Mouse (Mus musculus) bone marrow macrophage, adult 2 months (primary cell): ENCODE measurements around the gene Pcyt2. TPM values are rescaled to one million over a fixed set of nuclear protein-coding genes. Genes with fewer than 3 reads are reported as not detected.

Source experiments
- H3K27ac ChIP-seq: 2 replicates; pipeline ENCODE4 v1.5.1; 2012; ENCODE audit warnings: low read depth, low read length; ENCODE audit not compliant: insufficient read depth
- H3K4me1 ChIP-seq: 2 replicates; pipeline ENCODE4 v1.6.1; 2012; ENCODE audit warnings: low read length; ENCODE audit not compliant: control insufficient read depth, insufficient read depth
- H3K4me3 ChIP-seq: 2 replicates; pipeline ENCODE4 v1.5.1; 2012; ENCODE audit warnings: mild to moderate bottlenecking, low read length, moderate library complexity; ENCODE audit not compliant: insufficient read depth
- CTCF ChIP-seq: IDR thresholded peaks from 2 replicates; pipeline ENCODE4 v1.5.1; 2012; ENCODE audit warnings: low read depth, mild to moderate bottlenecking, low read length, moderate library complexity
- POLR2A ChIP-seq: IDR thresholded peaks from 2 replicates; pipeline ENCODE4 v1.6.1; 2012; ENCODE audit warnings: mild to moderate bottlenecking, low read depth, low read length, borderline replicate concordance
- polyA plus RNA-seq: library from polyadenylated mRNA; stranded (reverse); fragments of >200 nt; gene quantifications from 2 replicates; pipeline ENCODE4 v1.2.4, GENCODE M21; 2012; ENCODE audit not compliant: missing spikeins, insufficient read depth, insufficient read length

Pcyt2 gene
- polyA plus RNA-seq, 1 experiment = 52.4 TPM

DNA sequence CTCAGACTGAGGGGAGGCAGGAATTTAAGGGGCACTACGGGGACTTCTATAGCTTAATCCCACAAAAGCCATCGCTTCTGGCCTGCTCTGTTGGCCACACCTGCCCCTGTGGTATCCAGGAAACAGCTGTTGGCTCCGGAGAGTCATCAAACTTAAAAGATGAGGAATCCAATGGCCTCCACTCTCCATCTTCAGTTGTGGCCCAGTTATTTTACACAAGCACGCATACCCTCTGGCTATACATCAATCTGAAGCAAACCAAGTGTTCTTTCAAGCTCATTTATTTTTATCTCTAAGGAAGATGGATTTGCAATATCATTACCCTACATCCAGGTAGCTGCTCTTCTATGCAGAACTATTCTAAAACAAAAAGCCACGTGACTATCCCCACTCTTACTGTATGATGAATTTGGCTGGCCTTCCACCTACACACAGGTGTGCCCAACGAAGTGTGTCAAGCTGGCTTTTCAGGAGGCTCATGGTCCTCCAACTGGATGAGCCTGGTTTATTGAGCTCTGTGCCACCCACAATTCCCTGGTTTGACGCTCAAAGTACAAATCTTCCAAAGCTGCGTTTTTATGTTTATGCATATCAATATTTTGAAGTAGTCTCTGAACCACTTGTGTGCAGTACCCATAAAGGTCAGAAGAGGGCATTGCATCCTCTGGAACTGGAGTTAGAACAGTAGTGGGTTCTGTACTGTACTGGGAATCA is 35.3 kb downstream of the Pcyt2 start:
- Histone ChIP-seq H3K4me1 (peaks cover 14% of the 10 kb centered on the region), H3K27ac (peak overlapping the region; percentile 88), H3K4me3 (peak overlapping the region; percentile 87)
- TF ChIP-seq POLR2A = no peak
- no peak for TF ChIP-seq CTCF

DNA sequence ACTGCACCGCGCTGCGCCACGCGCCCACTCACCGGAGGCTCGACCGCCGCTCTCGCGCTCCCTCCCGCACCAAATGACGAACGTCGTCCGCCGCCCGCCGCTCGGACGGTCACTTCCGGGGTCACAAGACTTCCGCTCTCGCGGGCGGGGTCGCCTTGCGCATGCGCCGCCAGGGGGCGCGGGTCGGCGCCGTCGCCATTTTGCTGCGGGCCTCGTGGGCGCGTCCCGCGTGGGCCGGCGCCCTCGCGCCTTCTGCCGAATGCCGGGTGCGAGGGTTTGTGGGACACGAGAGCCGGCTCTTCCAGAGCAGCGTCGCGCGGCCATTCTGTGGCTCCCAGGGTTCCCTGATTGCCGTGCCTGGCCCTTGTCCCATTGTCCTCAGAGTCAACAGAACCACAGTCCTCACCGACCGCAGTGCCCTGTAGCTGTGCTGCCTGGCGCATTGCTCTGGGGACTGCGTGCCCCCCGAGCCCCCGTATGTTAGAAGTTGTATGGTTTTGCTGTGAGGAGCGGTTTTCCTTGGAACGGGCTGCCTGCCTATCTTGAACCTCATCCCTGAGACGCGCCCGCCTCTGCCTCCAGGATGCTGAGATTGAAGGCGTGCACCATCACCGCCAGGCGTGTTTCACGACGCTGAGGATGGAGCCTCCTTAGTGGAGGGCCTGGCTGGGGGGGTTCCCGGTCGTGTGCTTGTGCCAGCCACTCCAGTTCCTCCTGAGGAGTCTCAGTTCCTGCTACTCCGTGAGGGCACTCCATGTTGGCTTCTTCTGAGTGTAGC is 36.1 kb downstream of the Pcyt2 start, which contains the start of gene Arhgdia:
Gene Arhgdia (minus strand): TSS at position 135 of the 778 bp plus-strand sequence.
- H3K27ac ChIP-seq = peak within 1 kb of the TSS; percentile 88
- H3K4me3 ChIP-seq = peak within 1 kb of the TSS; percentile 87
- peaks cover 14% of the 10 kb centered on the region for H3K4me1 ChIP-seq
- TF ChIP-seq CTCF = no peak
- TF ChIP-seq POLR2A = no peak

DNA sequence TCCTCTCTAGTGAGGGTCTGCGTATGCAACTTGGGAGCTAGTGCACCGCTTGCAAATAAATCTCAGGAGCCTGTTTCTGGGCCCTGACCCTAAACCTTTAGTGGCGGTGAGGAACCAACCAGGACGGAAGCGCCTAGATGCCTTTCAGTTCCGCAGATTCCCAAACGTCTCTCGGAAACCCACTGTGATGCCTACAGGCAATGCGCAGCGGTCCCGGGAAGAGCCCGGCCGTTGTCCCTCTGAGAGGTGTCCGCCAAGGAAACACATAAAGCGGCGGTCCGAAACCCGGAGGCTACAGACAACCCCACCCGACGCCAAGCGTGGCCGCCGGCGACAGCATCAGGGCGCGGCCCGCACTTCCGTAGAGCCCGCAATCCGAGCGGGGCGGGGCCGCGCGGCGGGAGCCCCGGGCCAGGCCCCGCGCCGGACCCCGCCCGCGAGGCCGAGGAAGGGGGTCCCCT is 36.8 kb downstream of the Pcyt2 start:
- Histone ChIP-seq H3K4me3 (peak overlapping the region; percentile 87), H3K4me1 (peaks cover 17% of the 10 kb centered on the region), H3K27ac (peak overlapping the region; percentile 88)
- TF ChIP-seq CTCF (no peak), POLR2A (no peak)

DNA sequence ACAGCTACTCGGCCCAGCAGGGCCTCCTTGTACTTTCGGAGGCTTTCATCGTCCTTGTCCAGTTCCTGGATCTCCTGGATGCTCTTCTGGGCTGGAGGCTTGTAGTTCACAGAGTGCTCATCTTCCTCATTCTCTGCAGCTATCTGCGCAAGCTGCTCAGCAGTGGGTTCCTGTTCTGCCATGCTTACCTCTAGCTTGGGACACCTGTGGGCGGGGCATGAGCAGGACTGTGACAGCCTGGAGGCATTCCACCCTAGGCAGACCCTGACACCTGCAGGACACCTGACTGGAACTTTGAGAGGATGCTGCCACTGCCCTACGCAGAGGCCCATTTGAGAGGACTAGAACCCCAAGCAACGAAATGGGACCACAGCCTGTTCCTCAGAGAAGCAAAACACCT is 37.5 kb downstream of the Pcyt2 start:
- no peak for TF ChIP-seq CTCF
- TF ChIP-seq POLR2A = no peak
- H3K27ac ChIP-seq = peak overlapping the region; percentile 88
- H3K4me1 ChIP-seq = peaks cover 18% of the 10 kb centered on the region
- H3K4me3 ChIP-seq = peak overlapping the region; percentile 87

DNA sequence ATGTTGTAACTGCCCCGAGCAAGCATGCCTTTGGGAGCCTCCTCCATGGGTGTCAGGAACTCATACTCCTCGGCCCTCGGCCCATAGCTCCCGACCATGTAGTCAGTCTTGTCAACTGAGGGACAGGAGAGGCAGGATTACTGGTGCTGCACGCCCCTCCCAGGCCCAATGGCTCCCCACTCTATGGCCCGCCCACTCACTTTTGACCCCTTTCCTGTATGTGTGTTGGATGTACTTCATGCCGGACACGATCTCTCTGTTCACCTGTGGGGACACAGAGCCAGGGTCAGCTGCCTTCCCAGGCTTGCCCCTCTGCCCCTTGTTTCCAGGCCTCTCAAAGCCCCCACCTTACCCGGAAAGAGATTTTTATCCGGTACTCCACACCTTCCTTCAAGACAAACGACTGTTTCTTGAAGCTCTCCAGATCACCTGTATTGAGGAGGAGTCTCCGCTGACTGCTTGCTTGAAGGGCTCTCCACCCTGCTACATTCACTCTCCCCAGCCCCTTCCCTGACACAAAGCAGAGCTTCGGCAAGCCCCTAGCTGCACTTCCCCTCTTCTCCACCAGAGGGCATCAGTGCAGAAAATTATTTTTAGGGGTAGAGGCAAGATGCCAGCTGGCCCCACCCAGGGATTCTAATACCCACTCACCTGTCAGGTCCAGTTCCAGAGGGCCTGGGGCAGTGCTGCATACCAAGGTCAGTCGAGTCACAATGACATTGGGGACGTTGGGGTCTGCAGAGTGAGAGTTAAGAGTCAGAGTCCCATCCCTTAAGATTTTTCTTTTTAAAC is 38.2 kb downstream of the Pcyt2 start:
- TF ChIP-seq CTCF (peak; percentile 66), POLR2A (no peak)
- H3K4me1 ChIP-seq = peaks cover 22% of the 10 kb centered on the region
- H3K4me3 ChIP-seq = peak overlapping the region; percentile 87
- no peak overlapping the region for H3K27ac ChIP-seq

DNA sequence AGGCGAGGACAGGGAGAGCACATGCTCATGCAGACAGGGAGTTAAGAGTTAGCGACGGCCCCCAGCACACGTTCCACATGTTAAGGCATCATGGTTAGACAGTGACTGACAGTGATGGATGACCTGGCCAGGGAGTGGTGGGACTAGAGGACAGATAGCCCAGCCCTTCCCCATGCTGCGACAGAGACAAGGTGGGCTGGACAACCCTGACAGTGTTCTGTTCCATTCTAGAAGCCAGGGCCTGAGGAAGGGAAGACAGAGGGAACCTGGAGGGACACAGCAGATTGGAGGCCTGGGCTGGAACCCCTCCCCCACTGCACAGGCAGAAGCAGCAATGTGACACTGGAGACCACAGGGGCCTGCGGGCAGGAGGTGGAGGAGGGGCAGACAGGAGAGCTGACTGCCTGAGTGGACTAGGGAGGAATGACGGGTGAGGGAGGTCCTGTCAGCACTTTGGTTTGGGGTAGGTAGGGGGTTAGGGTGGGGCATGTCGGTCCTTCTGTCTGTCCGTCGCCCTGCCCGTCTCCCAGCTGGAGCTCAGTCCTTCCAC is 39.0 kb downstream of the Pcyt2 start:
- TF ChIP-seq CTCF (no peak), POLR2A (no peak)
- H3K27ac ChIP-seq = no peak overlapping the region
- H3K4me3 ChIP-seq = no peak overlapping the region
- peaks cover 24% of the 10 kb centered on the region for H3K4me1 ChIP-seq

DNA sequence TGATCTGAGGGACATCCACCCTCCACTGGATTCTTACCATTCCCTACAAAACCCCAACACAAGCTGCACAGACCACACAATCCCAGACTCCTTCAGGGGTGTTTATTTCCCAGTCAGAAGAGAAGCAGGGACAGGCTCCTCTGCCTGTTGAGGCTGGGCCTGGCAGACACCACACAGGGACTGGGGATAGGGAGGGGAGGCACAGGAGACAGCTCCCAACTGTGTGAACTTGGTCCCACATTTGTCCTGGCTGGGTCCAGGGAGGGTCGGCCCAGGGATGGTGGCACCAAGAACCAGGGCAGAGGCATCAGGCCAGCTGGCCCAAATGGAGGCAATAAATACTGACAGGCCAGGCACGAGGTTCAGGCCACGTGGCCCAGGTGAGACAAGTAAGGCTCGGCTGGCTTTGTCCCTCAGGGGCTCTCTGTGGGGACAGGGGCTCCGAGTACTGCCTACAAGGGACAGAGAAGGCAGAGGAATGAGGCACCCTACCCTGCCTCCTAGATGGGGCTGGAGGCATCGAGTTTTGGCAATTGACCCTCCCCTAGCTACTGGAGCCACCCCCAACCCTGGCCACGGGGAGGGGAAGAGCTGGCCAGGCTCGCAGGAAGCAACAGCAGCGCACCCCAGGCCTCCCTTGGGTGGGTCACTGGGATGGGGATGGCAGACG is 39.6 kb downstream of the Pcyt2 start:
- Histone ChIP-seq H3K27ac (no peak overlapping the region), H3K4me3 (no peak overlapping the region), H3K4me1 (peaks cover 24% of the 10 kb centered on the region)
- no peak for TF ChIP-seq CTCF
- TF ChIP-seq POLR2A = no peak

DNA sequence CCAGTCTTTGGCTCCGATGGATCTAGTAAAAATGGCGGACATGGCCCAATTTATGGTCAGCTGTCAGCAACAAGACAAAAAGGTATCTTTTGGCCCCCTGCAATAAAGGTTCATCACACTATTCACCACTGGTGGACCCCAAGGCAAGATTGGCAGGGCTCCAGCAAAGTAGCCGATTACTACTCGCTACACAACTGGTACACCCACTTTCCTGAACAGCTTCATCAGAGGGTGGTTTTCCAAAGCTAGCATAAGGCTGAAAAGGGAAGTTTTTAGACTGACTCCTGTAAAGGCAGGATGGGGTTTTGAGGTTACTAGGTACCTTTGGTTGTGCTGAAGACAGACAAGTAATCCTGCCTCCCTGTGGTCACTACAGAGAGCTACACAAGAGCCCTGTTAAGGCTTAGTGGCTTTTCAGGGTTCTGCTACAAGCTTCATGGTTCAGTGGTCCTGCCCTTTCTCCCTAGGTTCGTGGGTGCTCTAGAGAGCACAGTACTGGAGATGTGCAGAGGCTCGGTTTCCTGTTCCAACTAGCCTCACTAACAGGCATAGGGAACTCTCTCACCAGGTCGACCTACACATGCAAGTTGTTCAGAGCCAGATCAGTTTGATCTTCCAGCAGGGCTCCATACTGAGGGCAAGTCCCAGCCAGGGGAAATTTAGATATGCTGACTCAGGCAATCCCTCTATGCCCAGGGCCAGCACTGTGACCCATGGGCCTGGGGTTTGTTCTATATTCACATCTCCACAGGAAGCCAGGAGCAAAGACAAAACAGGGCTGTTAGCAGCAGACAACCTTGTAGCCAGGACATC is 40.3 kb downstream of the Pcyt2 start:
- TF ChIP-seq POLR2A (no peak), CTCF (no peak)
- H3K4me3 ChIP-seq = no peak overlapping the region
- peaks cover 22% of the 10 kb centered on the region for H3K4me1 ChIP-seq
- H3K27ac ChIP-seq = no peak overlapping the region
